Mouse (Mus musculus): ENCODE data around the gene Ubl3. TPM values are rescaled to one million over a fixed set of nuclear protein-coding genes. Genes with fewer than 3 reads are reported as not detected.
A peak's percentile ranks its signal among the peaks of the same experiment; 100 is the strongest.

The Ubl3 gene
- polyA plus RNA-seq, 1 experiment from 2014 or later = 68.1 TPM

GRCm38 (mm10) chr5:148579156-148579555 is 26.6 kb upstream of the Ubl3 start:
- Histone ChIP-seq H3K27me3 (no peaks in the 10 kb centered on the region), H3K27ac (no peak overlapping the region), H3K4me1 (peaks cover 7% of the 10 kb centered on the region; the same call in 1 of the 2 replicates), H3K36me3 (no peaks in the 10 kb centered on the region), H3K9ac (no peak overlapping the region), H3K9me3 (peaks cover 3% of the 10 kb centered on the region; the same call in 1 of the 2 replicates), H3K4me3 (no peak overlapping the region), H3K4me2 (replicated peaks) (no peak overlapping the region)
- 81% methylated on average over 2 of the region's 2 CpGs for WGBS
- ATAC-seq (ENCODE audit: low FRiP score, low read depth) = no peak

- 27% methylated on average over 8 of the region's 8 CpGs for WGBS
- H3K9ac ChIP-seq = no peak overlapping the region
- ATAC-seq (ENCODE audit: low FRiP score, low read depth) = no peak
- 0 out of 2 replicates have a peak overlapping the region, but pooled peaks have one; percentile 14 for H3K4me2 ChIP-seq (replicated peaks)
- H3K4me3 ChIP-seq = no peak overlapping the region
- no peaks in the 10 kb centered on the region for H3K36me3 ChIP-seq
- H3K4me1 ChIP-seq = peaks cover 7% of the 10 kb centered on the region; the same call in 1 of the 2 replicates
- no peak overlapping the region for H3K27ac ChIP-seq
- H3K27me3 ChIP-seq = no peaks in the 10 kb centered on the region
- H3K9me3 ChIP-seq = peaks cover 3% of the 10 kb centered on the region; the same call in 1 of the 2 replicates
Observed at GRCm38 (mm10) chr5:148578353-148578752, 25.8 kb upstream of the Ubl3 start.

GRCm38 (mm10) chr5:148577278-148577677 is 24.7 kb upstream of the Ubl3 start:
- H3K4me2 ChIP-seq (replicated peaks) = no peak overlapping the region
- WGBS = 84% methylated on average over 9 of the region's 9 CpGs

DNA sequence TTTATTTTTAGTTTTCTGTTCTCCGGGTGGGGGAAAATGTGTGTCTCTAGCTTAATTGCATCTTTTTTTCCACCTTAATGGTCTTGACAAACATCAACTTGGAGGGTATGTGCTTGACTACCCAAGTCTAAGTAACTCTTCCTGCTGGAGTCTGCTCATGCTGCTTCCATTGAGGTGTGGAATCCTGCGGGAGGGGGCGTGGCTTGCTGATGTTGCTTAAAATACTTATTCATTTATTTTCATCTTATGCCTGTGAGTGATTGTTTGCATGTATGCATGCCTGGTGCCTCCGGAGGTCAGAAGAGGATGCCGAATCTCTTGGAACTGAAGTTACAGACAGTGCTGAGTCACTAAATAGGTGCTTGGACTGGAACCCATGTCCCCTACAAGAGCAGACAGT is 22.6 kb upstream of the Ubl3 start:
- H3K36me3 ChIP-seq = no peaks in the 10 kb centered on the region
- 0 out of 2 replicates have a peak, but pooled peaks cover 8% of the 10 kb centered on the region for H3K9me3 ChIP-seq
- 77% methylated on average over 5 of the region's 5 CpGs for WGBS
- no peak for ATAC-seq (ENCODE audit: low FRiP score, low read depth)
- H3K27ac ChIP-seq = no peak overlapping the region
- H3K27me3 ChIP-seq = no peaks in the 10 kb centered on the region
- H3K4me2 ChIP-seq (replicated peaks) = no peak overlapping the region
- peaks cover 7% of the 10 kb centered on the region; the same call in 1 of the 2 replicates for H3K4me1 ChIP-seq
- H3K9ac ChIP-seq = no peak overlapping the region
- no peak overlapping the region for H3K4me3 ChIP-seq

More at GRCm38 (mm10) chr5:148577278-148577677, 24.7 kb upstream of the Ubl3 start:
- H3K9me3 ChIP-seq = no peaks in the 10 kb centered on the region
- H3K4me1 ChIP-seq = peaks cover 7% of the 10 kb centered on the region; the same call in 1 of the 2 replicates
- no peak for ATAC-seq (ENCODE audit: low FRiP score, low read depth)
- H3K27me3 ChIP-seq = no peaks in the 10 kb centered on the region
- H3K9ac ChIP-seq = no peak overlapping the region
- no peak overlapping the region for H3K4me3 ChIP-seq
- H3K36me3 ChIP-seq = no peaks in the 10 kb centered on the region
- no peak overlapping the region for H3K27ac ChIP-seq

DNA sequence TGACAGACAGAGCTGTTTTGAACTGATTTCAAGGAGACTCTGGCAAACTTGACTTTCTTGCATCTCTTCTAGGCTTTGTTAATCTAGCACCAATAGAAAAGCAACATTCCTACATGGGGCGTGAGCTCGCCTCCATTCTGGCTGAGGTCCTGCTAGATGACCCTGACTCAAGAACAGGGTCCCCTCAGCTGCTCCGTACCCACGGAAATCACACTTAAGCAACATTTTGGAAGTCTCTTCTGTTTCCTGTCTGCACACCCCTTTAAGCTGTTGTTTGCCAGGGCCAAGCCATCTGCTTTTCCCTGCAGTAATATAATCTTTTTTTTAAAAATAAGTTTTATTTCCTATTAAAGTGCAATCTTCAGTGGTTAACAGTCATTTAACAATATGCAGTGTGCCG is 20.1 kb upstream of the Ubl3 start:
- no peak for ATAC-seq (ENCODE audit: low FRiP score, low read depth)
- WGBS = 81% methylated on average over 5 of the region's 5 CpGs
- Histone ChIP-seq H3K9ac (no peak overlapping the region), H3K9me3 (0 out of 2 replicates have a peak, but pooled peaks cover 8% of the 10 kb centered on the region), H3K4me1 (peaks cover 3% of the 10 kb centered on the region; the same call in 1 of the 2 replicates), H3K4me2 (replicated peaks) (no peak overlapping the region), H3K36me3 (no peaks in the 10 kb centered on the region), H3K27me3 (no peaks in the 10 kb centered on the region), H3K27ac (no peak overlapping the region), H3K4me3 (no peak overlapping the region)

- Histone ChIP-seq H3K27me3 (no peaks in the 10 kb centered on the region), H3K4me1 (0 out of 2 replicates have a peak, but pooled peaks cover 3% of the 10 kb centered on the region), H3K4me3 (no peak overlapping the region), H3K4me2 (replicated peaks) (no peak overlapping the region), H3K27ac (no peak overlapping the region), H3K36me3 (no peaks in the 10 kb centered on the region), H3K9ac (no peak overlapping the region), H3K9me3 (0 out of 2 replicates have a peak, but pooled peaks cover 8% of the 10 kb centered on the region)
- ATAC-seq (ENCODE audit: low FRiP score, low read depth) = no peak
- WGBS = 76% methylated on average over 14 of the region's 14 CpGs
Observed at GRCm38 (mm10) chr5:148570571-148571304, 18.1 kb upstream of the Ubl3 start.

GRCm38 (mm10) chr5:148569444-148569843 is 16.9 kb upstream of the Ubl3 start:
- 0 out of 2 replicates have a peak, but pooled peaks cover 8% of the 10 kb centered on the region for H3K9me3 ChIP-seq
- H3K27ac ChIP-seq = no peak overlapping the region
- H3K4me1 ChIP-seq = 0 out of 2 replicates have a peak, but pooled peaks cover 3% of the 10 kb centered on the region
- no peaks in the 10 kb centered on the region for H3K36me3 ChIP-seq
- no peak overlapping the region for H3K4me3 ChIP-seq
- H3K4me2 ChIP-seq (replicated peaks) = no peak overlapping the region
- no peaks in the 10 kb centered on the region for H3K27me3 ChIP-seq
- no peak overlapping the region for H3K9ac ChIP-seq
- 50% methylated on average over 13 of the region's 13 CpGs for WGBS
- ATAC-seq (ENCODE audit: low FRiP score, low read depth) = no peak

DNA sequence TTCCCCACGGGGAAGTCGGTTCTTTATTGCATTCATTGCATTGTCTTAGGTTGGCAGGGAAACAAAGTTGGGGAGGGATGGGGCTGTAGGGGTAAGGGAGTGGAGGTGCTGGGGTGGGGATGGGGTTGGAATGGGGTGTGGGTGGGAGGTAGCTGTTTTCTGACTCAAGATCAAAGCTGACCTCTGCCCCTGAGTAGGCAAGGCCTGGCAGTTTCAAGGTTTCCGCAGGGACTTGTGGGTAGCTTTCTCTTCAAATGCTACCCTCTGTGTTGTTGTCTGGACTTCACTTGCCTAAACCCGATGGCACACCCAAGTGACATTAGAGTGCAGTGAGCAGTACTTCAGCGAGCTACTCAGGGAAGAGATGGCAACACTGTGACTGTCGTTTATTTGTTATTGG is 13.0 kb upstream of the Ubl3 start:
- Histone ChIP-seq H3K4me3 (no peak overlapping the region), H3K9ac (no peak overlapping the region), H3K27ac (no peak overlapping the region), H3K27me3 (no peaks in the 10 kb centered on the region), H3K4me1 (0 out of 2 replicates have a peak, but pooled peaks cover 3% of the 10 kb centered on the region), H3K4me2 (replicated peaks) (no peak overlapping the region), H3K9me3 (no peaks in the 10 kb centered on the region), H3K36me3 (no peaks in the 10 kb centered on the region)
- no peak for ATAC-seq (ENCODE audit: low FRiP score, low read depth)
- WGBS = 31% methylated on average over 6 of the region's 6 CpGs

- Histone ChIP-seq H3K4me2 (replicated peaks) (no peak overlapping the region), H3K27me3 (no peaks in the 10 kb centered on the region), H3K36me3 (no peaks in the 10 kb centered on the region), H3K9ac (no peak overlapping the region), H3K4me1 (0 out of 2 replicates have a peak, but pooled peaks cover 3% of the 10 kb centered on the region), H3K27ac (no peak overlapping the region), H3K9me3 (no peaks in the 10 kb centered on the region), H3K4me3 (no peak overlapping the region)
- ATAC-seq (ENCODE audit: low FRiP score, low read depth) = no peak
- 80% methylated on average over 3 of the region's 3 CpGs for WGBS
Observed at GRCm38 (mm10) chr5:148564073-148564472, 11.5 kb upstream of the Ubl3 start.

DNA sequence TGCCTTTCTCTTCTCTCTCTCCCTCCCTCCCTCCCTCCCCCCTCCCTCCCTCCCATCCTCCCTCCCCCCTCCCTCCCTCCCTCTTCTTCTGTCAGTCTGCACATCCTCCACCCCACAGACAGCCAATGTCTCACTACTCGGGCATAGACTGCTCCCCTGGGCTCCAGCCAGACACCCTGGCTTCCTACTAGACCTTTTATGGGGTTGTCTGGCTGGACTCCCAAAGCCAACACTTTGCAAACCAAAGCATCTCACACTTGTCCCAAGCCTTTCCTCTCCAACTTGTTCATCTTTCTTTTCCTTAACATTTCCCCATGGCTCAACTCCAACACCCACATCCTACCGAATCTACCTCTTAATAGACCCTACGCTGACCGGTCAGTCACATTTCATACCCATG is 10.7 kb upstream of the Ubl3 start:
- Histone ChIP-seq H3K4me2 (replicated peaks) (no peak overlapping the region), H3K36me3 (no peaks in the 10 kb centered on the region), H3K4me1 (no peaks in the 10 kb centered on the region), H3K9me3 (no peaks in the 10 kb centered on the region), H3K9ac (no peak overlapping the region), H3K27ac (no peak overlapping the region), H3K4me3 (no peak overlapping the region), H3K27me3 (no peaks in the 10 kb centered on the region)
- WGBS = 70% methylated on average over 4 of the region's 4 CpGs
- no peak for ATAC-seq (ENCODE audit: low FRiP score, low read depth)

GRCm38 (mm10) chr5:148562235-148562634 is 9.6 kb upstream of the Ubl3 start:
- H3K4me2 ChIP-seq (replicated peaks) = no peak overlapping the region
- no peaks in the 10 kb centered on the region for H3K4me1 ChIP-seq
- ATAC-seq (ENCODE audit: low FRiP score, low read depth) = no peak
- no peaks in the 10 kb centered on the region for H3K36me3 ChIP-seq
- no peak overlapping the region for H3K4me3 ChIP-seq
- no peaks in the 10 kb centered on the region for H3K9me3 ChIP-seq
- H3K9ac ChIP-seq = no peak overlapping the region
- no peaks in the 10 kb centered on the region for H3K27me3 ChIP-seq
- no peak overlapping the region for H3K27ac ChIP-seq
- 85% methylated on average over 8 of the region's 8 CpGs for WGBS

DNA sequence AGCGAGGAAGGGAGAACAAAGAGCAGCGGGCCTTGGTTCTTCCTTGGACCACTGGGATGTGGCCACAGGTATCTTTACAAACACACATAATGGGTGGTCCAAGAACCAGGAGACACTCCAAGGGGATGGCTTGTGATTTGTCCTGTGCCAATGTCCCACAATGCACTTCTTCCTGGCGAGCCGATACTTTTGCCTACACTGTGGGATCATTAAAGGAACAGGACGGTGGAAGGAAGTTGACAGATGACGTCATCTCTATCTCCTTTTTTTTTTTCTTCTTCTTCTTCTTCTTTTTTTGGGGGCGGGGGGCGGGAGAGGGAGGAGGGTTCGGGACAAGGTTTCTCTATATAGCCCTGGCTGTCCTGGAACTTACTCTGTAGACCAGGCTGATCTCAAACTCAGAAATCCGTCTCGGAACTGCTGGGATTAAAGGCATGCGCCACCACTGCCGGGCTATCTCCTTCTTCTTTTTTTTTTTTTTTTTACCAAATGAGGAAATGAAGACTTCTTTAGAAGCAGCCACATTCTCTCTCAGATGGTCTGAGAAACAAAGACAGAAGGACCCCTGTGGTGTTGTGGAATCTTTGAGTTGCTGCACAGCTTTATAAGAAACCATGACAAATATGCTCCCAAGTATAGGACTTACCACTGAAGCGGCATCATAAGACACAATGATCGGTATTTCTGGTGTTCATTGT is 6.8 kb upstream of the Ubl3 start:
- Histone ChIP-seq H3K36me3 (no peaks in the 10 kb centered on the region), H3K4me3 (no peak overlapping the region), H3K9ac (no peak overlapping the region), H3K4me2 (replicated peaks) (no peak overlapping the region), H3K27me3 (peaks cover 8% of the 10 kb centered on the region; the same call in 1 of the 2 replicates), H3K4me1 (peaks cover 6% of the 10 kb centered on the region), H3K9me3 (no peaks in the 10 kb centered on the region), H3K27ac (no peak overlapping the region)
- WGBS = 86% methylated on average over 15 of the region's 15 CpGs
- no peak for ATAC-seq (ENCODE audit: low FRiP score, low read depth)

All from limb, embryonic 13.5 days (tissue).